Mouse (Mus musculus) testis, postnatal 10 days (tissue): ENCODE data around the gene Rgs9bp.

Source experiments
- DNase-seq: peaks from one replicate; pipeline ENCODE4 v3.0.0; 2021; ENCODE audit warnings: low spot score

The Rgs9bp gene

GRCm38 (mm10) chr7:35585191-35586054 is at the start of gene Rgs9bp:
Rgs9bp (minus strand) TSS chr7:35585582.
- DNase-seq: peak; percentile 61

- DNase-seq: peak; percentile 69
Measured at GRCm38 (mm10) chr7:35628496-35628895, 43.1 kb upstream of the Rgs9bp start.

DNA sequence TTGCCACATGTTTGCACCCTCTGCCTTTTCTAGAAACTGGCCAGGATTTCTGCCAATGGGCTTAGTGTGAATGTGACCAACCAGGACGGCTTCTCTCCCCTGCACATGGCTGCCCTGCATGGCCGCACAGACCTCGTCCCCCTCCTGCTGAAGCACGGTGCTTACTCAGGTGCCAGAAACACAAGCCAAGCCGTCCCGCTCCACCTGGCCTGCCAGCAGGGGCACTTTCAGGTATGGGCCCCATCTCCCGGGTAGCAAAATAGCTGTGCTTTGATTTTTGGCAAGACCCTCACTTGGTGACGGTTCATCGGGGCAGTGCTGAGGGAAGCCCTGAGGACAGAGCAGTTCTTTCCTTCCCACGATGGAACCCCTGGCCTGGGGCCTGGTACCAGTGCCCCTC is 42.0 kb upstream of the Rgs9bp start:
- no peak for DNase-seq

DNA sequence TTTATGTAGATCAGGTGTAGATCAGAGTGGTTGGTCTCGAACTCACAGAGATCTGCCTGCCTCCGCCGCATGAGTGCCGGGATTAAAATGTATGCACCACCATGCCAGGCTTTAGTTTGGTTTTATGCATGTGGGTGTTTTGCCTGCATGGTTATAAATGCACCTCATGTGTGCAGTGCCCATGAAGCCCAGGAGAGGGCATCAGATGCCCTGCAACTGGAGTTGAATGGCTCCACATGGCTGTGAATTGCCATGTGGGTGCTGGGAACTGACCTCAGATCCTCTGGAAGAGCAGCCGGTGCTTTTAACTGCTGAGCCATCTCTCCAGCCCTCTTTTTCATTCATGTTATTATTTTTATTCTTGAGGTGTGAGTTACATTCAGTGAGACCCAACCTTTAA is 40.7 kb upstream of the Rgs9bp start:
- DNase-seq: no peak

- no peak for DNase-seq
Measured at GRCm38 (mm10) chr7:35622626-35623025, 37.2 kb upstream of the Rgs9bp start.

- no peak for DNase-seq
Measured at GRCm38 (mm10) chr7:35617513-35617912, 32.1 kb upstream of the Rgs9bp start.

DNA sequence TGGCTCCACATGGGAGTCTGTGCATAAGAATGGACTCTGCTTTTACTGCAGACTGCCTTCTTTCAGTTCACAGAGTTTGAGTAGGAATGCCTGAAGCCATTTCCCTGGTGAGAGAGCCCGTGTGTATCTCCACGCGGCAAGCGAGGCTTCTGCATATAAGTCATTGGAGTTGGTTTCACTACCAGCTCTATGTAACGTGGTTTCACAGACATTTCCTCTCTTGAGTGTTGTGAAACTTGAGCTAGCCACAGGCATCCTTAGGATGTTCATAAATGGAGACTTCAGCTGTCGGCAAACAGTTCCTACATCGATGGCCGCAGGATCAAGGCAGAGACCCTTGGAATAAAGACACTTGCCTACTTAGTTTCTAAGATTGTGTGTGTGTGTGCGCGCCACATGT is 23.9 kb upstream of the Rgs9bp start:
- DNase-seq: no peak

GRCm38 (mm10) chr7:35606816-35607215 is 21.4 kb upstream of the Rgs9bp start:
- DNase-seq: no peak

GRCm38 (mm10) chr7:35602766-35603165 is 17.4 kb upstream of the Rgs9bp start:
- DNase-seq: no peak

- no peak for DNase-seq
Measured at GRCm38 (mm10) chr7:35601106-35601505, 15.7 kb upstream of the Rgs9bp start.

- no peak for DNase-seq
Measured at GRCm38 (mm10) chr7:35600031-35600430, 14.6 kb upstream of the Rgs9bp start.

- no peak for DNase-seq
Measured at GRCm38 (mm10) chr7:35599492-35599891, 14.1 kb upstream of the Rgs9bp start.

GRCm38 (mm10) chr7:35594311-35594710 is 8.9 kb upstream of the Rgs9bp start:
- no peak for DNase-seq

- no peak for DNase-seq
Measured at GRCm38 (mm10) chr7:35590731-35591191, 5.4 kb upstream of the Rgs9bp start.

- DNase-seq: no peak
Measured at GRCm38 (mm10) chr7:35589485-35589884, 4.1 kb upstream of the Rgs9bp start.

DNA sequence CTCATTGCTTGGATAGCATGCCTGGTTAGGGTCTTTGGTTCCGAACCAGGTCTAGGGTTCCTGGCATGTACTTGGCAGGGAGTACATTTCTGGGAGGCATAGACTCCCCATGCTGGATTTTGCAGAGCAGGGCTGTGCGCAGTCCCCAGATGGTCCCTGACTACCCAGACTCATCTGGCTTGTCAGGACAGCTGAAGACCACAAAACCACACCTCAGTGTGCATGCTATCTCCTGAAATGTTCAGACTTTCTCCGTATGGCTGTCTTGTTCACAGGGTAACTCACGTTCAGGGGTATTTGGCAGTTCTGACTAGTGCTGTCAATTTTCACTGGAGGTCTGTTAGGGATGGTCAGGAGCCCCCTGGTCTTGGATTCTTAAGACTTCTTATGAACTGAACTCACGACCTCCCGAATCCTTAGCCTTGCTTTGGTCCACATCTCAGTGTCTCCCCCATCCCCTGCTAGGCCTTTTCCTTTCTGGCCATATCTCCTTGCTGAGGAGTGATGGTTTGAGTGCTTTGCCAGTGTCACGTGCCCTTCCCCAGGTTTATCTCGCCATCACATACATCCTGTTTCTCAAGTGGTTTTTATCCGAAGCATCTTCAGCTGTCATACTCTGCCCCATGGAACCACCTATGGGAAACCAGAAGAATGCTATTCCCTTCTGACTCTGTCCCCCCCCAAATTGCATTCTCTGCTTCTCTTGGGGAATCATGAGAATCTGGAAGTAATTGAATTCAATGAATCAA is 3.5 kb upstream of the Rgs9bp start:
- no peak for DNase-seq

- DNase-seq: no peak
Measured at GRCm38 (mm10) chr7:35587728-35588127, 2.3 kb upstream of the Rgs9bp start.

GRCm38 (mm10) chr7:35586906-35587445 is 1.6 kb upstream of the Rgs9bp start:
- DNase-seq: no peak

GRCm38 (mm10) chr7:35586055-35586905 is 898 bp upstream of the Rgs9bp start, which contains the start of gene Ankrd27:
Ankrd27 (plus strand) TSS chr7:35586244.
- DNase-seq: peak; percentile 95

DNA sequence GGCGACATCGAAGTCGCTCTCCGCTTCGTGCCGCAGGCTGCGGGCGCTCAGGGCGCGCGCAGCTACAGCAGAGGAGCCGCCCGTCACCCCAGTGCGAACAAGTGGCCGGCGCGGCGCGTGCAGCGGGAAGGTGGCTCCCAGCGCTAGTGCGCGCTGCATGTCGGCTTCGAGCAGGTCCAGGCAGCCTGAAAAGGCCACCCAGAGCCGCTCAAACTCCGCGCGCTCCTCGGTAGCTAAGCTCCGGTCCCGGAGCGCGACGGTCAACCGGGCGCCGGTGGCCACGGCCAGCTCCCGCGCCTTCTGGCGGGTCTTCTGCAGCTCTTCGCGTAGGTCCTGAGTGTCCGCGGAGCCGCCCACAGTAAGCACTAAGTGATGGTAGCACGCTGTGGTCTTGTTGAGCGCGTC is 594 bp downstream of the Rgs9bp start:
- DNase-seq: peak; percentile 60

DNA sequence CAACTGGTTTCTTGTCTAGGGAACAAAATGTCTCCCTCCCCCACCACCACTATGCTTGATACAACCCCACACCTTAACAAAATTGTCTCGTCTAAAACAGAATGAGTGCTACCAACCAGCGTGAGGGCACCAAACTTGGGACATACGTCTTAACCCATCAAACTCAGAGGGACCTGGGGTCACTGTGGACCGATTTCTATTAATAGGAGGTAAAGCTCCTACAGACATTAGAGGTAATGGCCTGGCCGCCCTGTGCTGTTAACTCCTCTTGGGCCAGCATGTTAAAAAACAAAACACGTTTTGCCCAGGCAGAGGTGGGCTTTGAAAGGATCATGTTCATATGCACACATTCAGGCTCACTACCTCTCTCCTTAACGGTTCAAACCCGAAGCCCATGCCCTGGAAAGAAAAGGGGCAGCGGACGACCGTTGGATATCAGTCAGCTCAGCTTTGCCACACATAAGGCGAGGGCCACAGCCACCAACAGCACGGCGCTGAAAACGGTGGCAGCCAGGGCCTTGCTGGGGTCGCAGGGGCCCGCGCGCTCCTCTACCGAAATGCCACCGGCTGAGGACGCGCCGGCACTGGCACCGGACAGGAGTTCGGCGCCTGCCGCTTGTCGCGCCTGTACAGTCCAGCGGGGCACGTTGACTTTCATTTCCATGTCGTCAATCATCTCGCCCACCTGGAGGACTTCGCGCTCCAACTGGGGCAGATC is 1.2 kb downstream of the Rgs9bp start:
- no peak for DNase-seq
